Comparison of ENCODE assay signal across 8 mouse cellular contexts in the genomic region with DNA sequence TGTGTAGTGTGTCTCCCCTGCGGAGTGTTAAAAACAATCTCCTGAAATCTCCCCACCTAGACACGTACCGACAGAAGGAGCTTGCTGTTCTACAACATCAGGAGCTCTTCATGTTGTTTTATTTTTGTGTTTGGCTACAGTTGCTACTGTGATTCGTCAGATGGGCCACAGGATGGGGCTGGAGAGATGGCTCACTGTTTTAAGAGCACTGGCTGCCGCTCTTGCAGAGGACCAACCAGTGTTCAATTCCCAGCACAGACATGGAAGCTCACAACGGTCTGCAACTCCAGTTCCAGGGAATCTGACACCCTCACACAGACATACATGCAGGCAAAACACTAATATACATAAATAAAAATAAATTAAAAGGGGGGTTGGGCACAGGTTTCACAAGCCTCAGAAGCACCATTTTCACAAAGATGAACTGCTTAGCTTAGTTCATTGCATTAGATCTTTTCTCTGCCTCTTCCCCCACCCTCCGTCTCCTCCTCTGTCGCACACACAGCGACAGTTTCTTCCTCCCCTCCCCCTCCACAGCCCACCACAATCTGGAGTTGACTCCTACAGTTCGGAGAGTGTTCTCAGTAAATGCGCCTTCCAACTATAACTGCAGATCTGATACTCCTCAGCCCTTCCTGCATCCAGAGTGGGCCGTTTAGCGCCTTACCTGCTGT. TPM values are rescaled to one million over a fixed set of nuclear protein-coding genes. Genes with fewer than 3 reads are reported as not detected.
DNase-seq lines count a peak whose midpoint lies in the region; ATAC-seq and TF ChIP-seq lines count a peak whose summit lies in the region.

No protein-coding gene starts in this region.

- 33% methylated on average over 13 of the region's 13 CpGs for WGBS in intestine, embryonic 14.5 days
- 35% methylated on average over 13 of the region's 13 CpGs for WGBS in intestine, embryonic 16.5 days
- WGBS in bone marrow, adult 2 months, result 59% methylated on average over 13 of the region's 13 CpGs
- 23% methylated on average over 13 of the region's 13 CpGs for WGBS in hindbrain, embryonic 16.5 days

- no peak for TF ChIP-seq POLR2A in bone marrow, adult 2 months (IDR thresholded peaks at IDR 0.05; ENCODE audit: borderline replicate concordance, control insufficient read depth, low read depth, low read length)

- H3K9me3 ChIP-seq in intestine, embryonic 14.5 days (ENCODE audit: control insufficient read depth, low read length), result no peaks in the 10 kb centered on the region
- H3K9me3 ChIP-seq in intestine, embryonic 16.5 days (ENCODE audit: control insufficient read depth, low read length), result no peaks in the 10 kb centered on the region
- H3K9me3 ChIP-seq in hindbrain, embryonic 16.5 days (ENCODE audit: control insufficient read depth, low read length), result no peaks in the 10 kb centered on the region

- no peak overlapping the region for H3K4me3 ChIP-seq in intestine, embryonic 14.5 days (ENCODE audit: low read depth, low read length)
- no peak overlapping the region for H3K4me3 ChIP-seq in intestine, embryonic 16.5 days (ENCODE audit: low read length)
- peak overlapping the region; percentile 3 for H3K4me3 ChIP-seq in bone marrow, adult 2 months (replicated peaks; ENCODE audit: control insufficient read depth, low read depth, low read length)
- no peak overlapping the region for H3K4me3 ChIP-seq in hindbrain, embryonic 16.5 days (ENCODE audit: low read length)

- peaks cover 41% of the 10 kb centered on the region; the same call in 1 of the 2 replicates for H3K4me1 ChIP-seq in intestine, embryonic 14.5 days (replicated peaks; ENCODE audit: control insufficient read depth, insufficient read depth, low read length)
- H3K4me1 ChIP-seq in intestine, embryonic 16.5 days (ENCODE audit: control insufficient read depth, insufficient read depth, low read length), result peaks cover 31% of the 10 kb centered on the region
- H3K4me1 ChIP-seq in bone marrow, adult 2 months (ENCODE audit: control insufficient read depth, insufficient read depth, low read length), result peaks cover 14% of the 10 kb centered on the region; the same call in 1 of the 2 replicates
- peaks cover 19% of the 10 kb centered on the region for H3K4me1 ChIP-seq in hindbrain, embryonic 16.5 days (ENCODE audit: control insufficient read depth, insufficient read depth, low read depth, low read length)

- TF ChIP-seq CTCF in bone marrow, adult 2 months (IDR thresholded peaks at IDR 0.05; ENCODE audit: control insufficient read depth, insufficient read depth, low read length), result no peak

- no peak overlapping the region for H3K9ac ChIP-seq in intestine, embryonic 14.5 days (ENCODE audit: low read length)
- H3K9ac ChIP-seq in intestine, embryonic 16.5 days (ENCODE audit: low read depth, low read length), result no peak overlapping the region
- H3K9ac ChIP-seq in hindbrain, embryonic 16.5 days (ENCODE audit: low read depth, low read length), result peak overlapping the region; percentile 32; the same call in 1 of the 2 replicates

- no peak overlapping the region for H3K27ac ChIP-seq in intestine, embryonic 14.5 days (ENCODE audit: low read depth)
- no peak overlapping the region for H3K27ac ChIP-seq in intestine, embryonic 16.5 days (ENCODE audit: low read length)
- no peak overlapping the region for H3K27ac ChIP-seq in bone marrow, adult 2 months (ENCODE audit: control insufficient read depth, insufficient read depth, low read depth, low read length, poor library complexity)
- no peak overlapping the region for H3K27ac ChIP-seq in hindbrain, embryonic 16.5 days (ENCODE audit: low read depth, low read length)

- no peak for DNase-seq in intestine, embryonic 14.5 days (ENCODE audit: low spot score)
- DNase-seq in naive thymus-derived CD4-positive, alpha-beta T cell, adult 2 months (ENCODE audit: low read depth), result peak; percentile 75
- no peak for DNase-seq in adrenal gland, postnatal 25 days
- no peak for DNase-seq in cerebellum, postnatal 25 days

- ATAC-seq in intestine, embryonic 14.5 days (replicated peaks; ENCODE audit: low FRiP score, low TSS enrichment, low read depth), result no peak
- ATAC-seq in intestine, embryonic 16.5 days, result no peak
- ATAC-seq in hindbrain, embryonic 16.5 days, result no peak
- no peak for ATAC-seq in megakaryocyte, adult 5-6 weeks (ENCODE audit: poor library complexity, severe bottlenecking)

- peak overlapping the region; percentile 15; the same call in 1 of the 2 replicates for H3K4me2 ChIP-seq in intestine, embryonic 14.5 days (ENCODE audit: low read length)
- H3K4me2 ChIP-seq in intestine, embryonic 16.5 days (ENCODE audit: low read depth, low read length), result no peak overlapping the region
- H3K4me2 ChIP-seq in hindbrain, embryonic 16.5 days (ENCODE audit: low read length), result peak overlapping the region; percentile 27; the same call in 1 of the 2 replicates

- no peaks in the 10 kb centered on the region for H3K36me3 ChIP-seq in intestine, embryonic 14.5 days (ENCODE audit: control insufficient read depth, insufficient read depth, low read length)
- H3K36me3 ChIP-seq in intestine, embryonic 16.5 days (ENCODE audit: control insufficient read depth, insufficient read depth, low read length), result no peaks in the 10 kb centered on the region
- H3K36me3 ChIP-seq in hindbrain, embryonic 16.5 days (ENCODE audit: control insufficient read depth, insufficient read depth, low read length), result no peaks in the 10 kb centered on the region

- H3K27me3 ChIP-seq in intestine, embryonic 14.5 days (replicated peaks; ENCODE audit: control insufficient read depth, insufficient read depth, low read length), result no peaks in the 10 kb centered on the region
- no peaks in the 10 kb centered on the region for H3K27me3 ChIP-seq in intestine, embryonic 16.5 days (replicated peaks; ENCODE audit: control insufficient read depth, insufficient read depth, low read length)
- no peaks in the 10 kb centered on the region for H3K27me3 ChIP-seq in hindbrain, embryonic 16.5 days (replicated peaks; ENCODE audit: control insufficient read depth, insufficient read depth, low read length)

RNA-seq across cellular contexts. Expression of gene Brd2, which starts 6.0 kb away (rescaled TPM):
- polyA plus RNA-seq in intestine, embryonic 14.5 days (2014; fragmentation: Nextera tagmentation; extraction: Ambion mirVana), result 124 and 144 TPM in 2 replicates
- 72.3 and 73.0 TPM in 2 replicates for polyA plus RNA-seq in intestine, embryonic 16.5 days (2015; fragmentation: Nextera tagmentation; extraction: Ambion mirVana)
- 118 and 172 TPM in 2 replicates for polyA plus RNA-seq in bone marrow, adult 2 months (2011; ENCODE audit: insufficient read depth, insufficient read length, low replicate concordance, missing spikeins)
- 98.5 and 123 TPM in 2 replicates for polyA plus RNA-seq in hindbrain, embryonic 16.5 days (2015; fragmentation: Nextera tagmentation; extraction: Ambion mirVana)
- total RNA-seq in megakaryocyte, adult 5-6 weeks (2015), result 287 and 312 TPM in 2 replicates
- 286 and 353 TPM in 2 replicates for total RNA-seq in megakaryocyte, adult 5-6 weeks (2017)
- 209 and 233 TPM in 2 replicates for total RNA-seq in adrenal gland, postnatal 25 days (2021)

RNA-seq across cellular contexts. Expression of gene H2-DMa, which starts 9.1 kb away (rescaled TPM):
- polyA plus RNA-seq in intestine, embryonic 14.5 days (2014; fragmentation: Nextera tagmentation; extraction: Ambion mirVana), result 11.0 and 13.5 TPM in 2 replicates
- 13.4 and 15.3 TPM in 2 replicates for polyA plus RNA-seq in intestine, embryonic 16.5 days (2015; fragmentation: Nextera tagmentation; extraction: Ambion mirVana)
- polyA plus RNA-seq in bone marrow, adult 2 months (2011; ENCODE audit: insufficient read depth, insufficient read length, low replicate concordance, missing spikeins), result 14.2 and 38.5 TPM in 2 replicates
- 20.5 and 20.9 TPM in 2 replicates for polyA plus RNA-seq in hindbrain, embryonic 16.5 days (2015; fragmentation: Nextera tagmentation; extraction: Ambion mirVana)
- total RNA-seq in megakaryocyte, adult 5-6 weeks (2015), result 172 and 189 TPM in 2 replicates
- total RNA-seq in megakaryocyte, adult 5-6 weeks (2017), result 145 and 152 TPM in 2 replicates
- total RNA-seq in adrenal gland, postnatal 25 days (2021), result 9.0 and 11.5 TPM in 2 replicates

RNA-seq across cellular contexts. Expression of gene H2-DMb2, which starts 14.7 kb away (rescaled TPM):
- polyA plus RNA-seq in intestine, embryonic 14.5 days (2014; fragmentation: Nextera tagmentation; extraction: Ambion mirVana), result 0.15 and 0.42 TPM in 2 replicates
- polyA plus RNA-seq in intestine, embryonic 16.5 days (2015; fragmentation: Nextera tagmentation; extraction: Ambion mirVana), result 0.87 and 0.99 TPM in 2 replicates
- 24.3 and 38.9 TPM in 2 replicates for polyA plus RNA-seq in bone marrow, adult 2 months (2011; ENCODE audit: insufficient read depth, insufficient read length, low replicate concordance, missing spikeins)
- 0.25 and 0.28 TPM in 2 replicates for polyA plus RNA-seq in hindbrain, embryonic 16.5 days (2015; fragmentation: Nextera tagmentation; extraction: Ambion mirVana)
- 8.9 and 9.6 TPM in 2 replicates for total RNA-seq in megakaryocyte, adult 5-6 weeks (2015)
- 12.4 and 18.3 TPM in 2 replicates for total RNA-seq in megakaryocyte, adult 5-6 weeks (2017)
- total RNA-seq in adrenal gland, postnatal 25 days (2021), result 1.7 TPM in 1 of 2 replicates, not detected in the other

RNA-seq across cellular contexts. Expression of gene H2-DMb1, which starts 24.5 kb away (rescaled TPM):
- polyA plus RNA-seq in intestine, embryonic 14.5 days (2014; fragmentation: Nextera tagmentation; extraction: Ambion mirVana), result 1.7 and 1.8 TPM in 2 replicates
- polyA plus RNA-seq in intestine, embryonic 16.5 days (2015; fragmentation: Nextera tagmentation; extraction: Ambion mirVana), result 3.0 and 3.6 TPM in 2 replicates
- 42.1 and 59.8 TPM in 2 replicates for polyA plus RNA-seq in bone marrow, adult 2 months (2011; ENCODE audit: insufficient read depth, insufficient read length, low replicate concordance, missing spikeins)
- 0.68 and 1.5 TPM in 2 replicates for polyA plus RNA-seq in hindbrain, embryonic 16.5 days (2015; fragmentation: Nextera tagmentation; extraction: Ambion mirVana)
- total RNA-seq in megakaryocyte, adult 5-6 weeks (2015), result 105 and 109 TPM in 2 replicates
- 110 and 132 TPM in 2 replicates for total RNA-seq in megakaryocyte, adult 5-6 weeks (2017)
- 2.4 and 3.0 TPM in 2 replicates for total RNA-seq in adrenal gland, postnatal 25 days (2021)

RNA-seq across cellular contexts. Expression of gene H2-Oa, which starts 36.3 kb away (rescaled TPM):
- polyA plus RNA-seq in intestine, embryonic 14.5 days (2014; fragmentation: Nextera tagmentation; extraction: Ambion mirVana), result 0.75 and 1.1 TPM in 2 replicates
- 0.62 and 0.95 TPM in 2 replicates for polyA plus RNA-seq in intestine, embryonic 16.5 days (2015; fragmentation: Nextera tagmentation; extraction: Ambion mirVana)
- polyA plus RNA-seq in bone marrow, adult 2 months (2011; ENCODE audit: insufficient read depth, insufficient read length, low replicate concordance, missing spikeins), result 3.9 and 6.3 TPM in 2 replicates
- 0.14 TPM in 1 of 2 replicates, not detected in the other for polyA plus RNA-seq in hindbrain, embryonic 16.5 days (2015; fragmentation: Nextera tagmentation; extraction: Ambion mirVana)
- 10.0 and 10.8 TPM in 2 replicates for total RNA-seq in megakaryocyte, adult 5-6 weeks (2015)
- 3.7 and 6.9 TPM in 2 replicates for total RNA-seq in megakaryocyte, adult 5-6 weeks (2017)
- 0.27 TPM in 1 of 2 replicates, not detected in the other for total RNA-seq in adrenal gland, postnatal 25 days (2021)

Comparison
In these comparisons a context has a peak if more than half of its experiments do, and no peak if none do; other contexts are left out.
1. RNA of gene H2-DMb2, which starts 14.7 kb away (polyA plus RNA-seq): 24.3 to 38.9 TPM in bone marrow, adult 2 months; 0.87 to 0.99 TPM in intestine, embryonic 16.5 days, 0.25 to 0.28 TPM in hindbrain, embryonic 16.5 days and 0.15 to 0.42 TPM in intestine, embryonic 14.5 days; every median in the first group is over 10 times any median in the second.